Mouse (Mus musculus) intestine, embryonic 15.5 days (tissue): ENCODE measurements at regions not wholly inside any gene's neighbourhood (a gene's known extent, or its start where the extent isn't known, plus 50 kb on each side); places are given as distances from the start of the nearest gene placed in this dataset.
A peak's percentile ranks its signal among the peaks of the same experiment; 100 is the strongest.

Experiments
- ATAC-seq: fragments of 200-750 bp; cut with Nextera tagmentation; 2 replicates; pipeline ENCODE4 v1.8.0; 2017; ENCODE audit warnings: moderate TSS enrichment, moderate library complexity
- H3K27ac ChIP-seq: fragments of 300-500 bp; sonication (generic); 2 replicates; pipeline ENCODE4 v1.5.1; 2015; ENCODE audit warnings: mild to moderate bottlenecking, inconsistent platforms
- H3K27me3 ChIP-seq: fragments of 300-500 bp; sonication (generic); replicated peaks from 2 replicates; pipeline ENCODE4 v1.6.1; 2015; ENCODE audit warnings: inconsistent platforms
- H3K36me3 ChIP-seq: fragments of 300-500 bp; sonication (generic); 2 replicates; pipeline ENCODE4 v1.6.1; 2015; ENCODE audit warnings: inconsistent platforms
- H3K4me1 ChIP-seq: fragments of 300-500 bp; sonication (generic); replicated peaks from 2 replicates; pipeline ENCODE4 v1.6.1; 2015; ENCODE audit warnings: inconsistent platforms
- H3K4me2 ChIP-seq: fragments of 300-500 bp; sonication (generic); replicated peaks from 2 replicates; pipeline ENCODE4 v1.6.1; 2015; ENCODE audit warnings: mild to moderate bottlenecking, inconsistent platforms
- H3K4me3 ChIP-seq: fragments of 300-500 bp; sonication (generic); replicated peaks from 2 replicates; pipeline ENCODE4 v1.5.1; 2015; ENCODE audit warnings: inconsistent platforms
- H3K9ac ChIP-seq: fragments of 300-500 bp; sonication (generic); 2 replicates; pipeline ENCODE4 v1.6.1; 2015; ENCODE audit warnings: inconsistent platforms
- H3K9me3 ChIP-seq: fragments of 300-500 bp; sonication (generic); 2 replicates; pipeline ENCODE4 v1.6.1; 2016; ENCODE audit warnings: inconsistent platforms
- WGBS: fragments of 180-500 bp; shearing (Covaris S2); methylation state at CpG from one replicate; pipeline ENCODE4 v1.1.7; 2015; 5-methylcytosine and 5-hydroxymethylcytosine counted together

- no peak for ATAC-seq
- Histone ChIP-seq H3K27me3 (no peaks in the 10 kb centered on the region), H3K4me2 (no peak overlapping the region), H3K9me3 (no peaks in the 10 kb centered on the region), H3K4me3 (no peak overlapping the region), H3K9ac (no peak overlapping the region), H3K36me3 (no peaks in the 10 kb centered on the region), H3K27ac (peak overlapping the region; percentile 45), H3K4me1 (peaks cover 48% of the 10 kb centered on the region)
- 68% methylated on average over 4 of the region's 4 CpGs for WGBS
Observed at GRCm38 (mm10) chr17:84031833-84032232, 155.9 kb downstream of the Zfp36l2 start.

GRCm38 (mm10) chr17:84031381-84031780, 156.4 kb downstream of the Zfp36l2 start:
- no peaks in the 10 kb centered on the region for H3K36me3 ChIP-seq
- peaks cover 49% of the 10 kb centered on the region for H3K4me1 ChIP-seq
- H3K27ac ChIP-seq: peak overlapping the region; percentile 45
- no peak overlapping the region for H3K4me3 ChIP-seq
- H3K4me2 ChIP-seq: no peak overlapping the region
- 53% methylated on average over 6 of the region's 6 CpGs for WGBS
- H3K27me3 ChIP-seq: no peaks in the 10 kb centered on the region
- no peak for ATAC-seq
- no peak overlapping the region for H3K9ac ChIP-seq
- H3K9me3 ChIP-seq: no peaks in the 10 kb centered on the region

- no peak overlapping the region for H3K4me2 ChIP-seq
- 0 out of 2 replicates have a peak overlapping the region, but pooled peaks have one; percentile 45 for H3K27ac ChIP-seq
- no peaks in the 10 kb centered on the region for H3K36me3 ChIP-seq
- ATAC-seq: no peak
- H3K9me3 ChIP-seq: no peaks in the 10 kb centered on the region
- 90% methylated on average over 5 of the region's 5 CpGs for WGBS
- H3K4me3 ChIP-seq: no peak overlapping the region
- H3K4me1 ChIP-seq: peaks cover 55% of the 10 kb centered on the region
- no peak overlapping the region for H3K9ac ChIP-seq
- no peaks in the 10 kb centered on the region for H3K27me3 ChIP-seq
Observed at GRCm38 (mm10) chr17:84030699-84031098, 157.0 kb downstream of the Zfp36l2 start.

- no peaks in the 10 kb centered on the region for H3K27me3 ChIP-seq
- ATAC-seq: peak; percentile 69
- H3K4me3 ChIP-seq: no peak overlapping the region
- H3K4me1 ChIP-seq: peaks cover 48% of the 10 kb centered on the region
- peak overlapping the region; percentile 75 for H3K27ac ChIP-seq
- 19% methylated on average over 27 of the region's 27 CpGs for WGBS
- H3K9ac ChIP-seq: no peak overlapping the region
- H3K4me2 ChIP-seq: peak overlapping the region; percentile 57
- no peaks in the 10 kb centered on the region for H3K9me3 ChIP-seq
- no peaks in the 10 kb centered on the region for H3K36me3 ChIP-seq
Observed at GRCm38 (mm10) chr17:84028157-84028970, 159.4 kb downstream of the Zfp36l2 start.

- no peaks in the 10 kb centered on the region for H3K36me3 ChIP-seq
- no peak overlapping the region for H3K9ac ChIP-seq
- ATAC-seq: no peak
- H3K27ac ChIP-seq: peak overlapping the region; percentile 75
- WGBS: 61% methylated on average over 9 of the region's 9 CpGs
- no peak overlapping the region for H3K4me3 ChIP-seq
- peaks cover 38% of the 10 kb centered on the region for H3K4me1 ChIP-seq
- 0 out of 2 replicates have a peak overlapping the region, but pooled peaks have one; percentile 42 for H3K4me2 ChIP-seq
- H3K9me3 ChIP-seq: no peaks in the 10 kb centered on the region
- no peaks in the 10 kb centered on the region for H3K27me3 ChIP-seq
Observed at GRCm38 (mm10) chr17:84027275-84027674, 160.5 kb downstream of the Zfp36l2 start.

GRCm38 (mm10) chr17:84026110-84026509, 161.6 kb downstream of the Zfp36l2 start:
- Histone ChIP-seq H3K36me3 (no peaks in the 10 kb centered on the region), H3K9ac (no peak overlapping the region), H3K4me3 (no peak overlapping the region), H3K4me1 (peaks cover 38% of the 10 kb centered on the region), H3K27me3 (no peaks in the 10 kb centered on the region), H3K27ac (peak overlapping the region; percentile 75), H3K9me3 (no peaks in the 10 kb centered on the region), H3K4me2 (peak overlapping the region; percentile 42)
- ATAC-seq: peak; percentile 90
- 22% methylated on average over 8 of the region's 9 CpGs for WGBS

GRCm38 (mm10) chr17:84022358-84022757, 165.4 kb downstream of the Zfp36l2 start:
- H3K9me3 ChIP-seq: no peaks in the 10 kb centered on the region
- H3K4me2 ChIP-seq: no peak overlapping the region
- peaks cover 16% of the 10 kb centered on the region; the same call in 1 of the 2 replicates for H3K4me1 ChIP-seq
- no peaks in the 10 kb centered on the region for H3K27me3 ChIP-seq
- H3K36me3 ChIP-seq: no peaks in the 10 kb centered on the region
- 82% methylated on average over 7 of the region's 7 CpGs for WGBS
- no peak for ATAC-seq
- H3K4me3 ChIP-seq: no peak overlapping the region
- H3K27ac ChIP-seq: no peak overlapping the region
- H3K9ac ChIP-seq: no peak overlapping the region

- Histone ChIP-seq H3K27ac (no peak overlapping the region), H3K9me3 (no peaks in the 10 kb centered on the region), H3K36me3 (no peaks in the 10 kb centered on the region), H3K4me3 (no peak overlapping the region), H3K4me1 (peaks cover 11% of the 10 kb centered on the region), H3K4me2 (no peak overlapping the region), H3K27me3 (no peaks in the 10 kb centered on the region), H3K9ac (no peak overlapping the region)
- ATAC-seq: no peak
- WGBS: 59% methylated on average over 1 of the region's 1 CpGs
Observed at GRCm38 (mm10) chr17:84018817-84019216, 168.9 kb downstream of the Zfp36l2 start.

GRCm38 (mm10) chr17:84017891-84018290, 169.9 kb downstream of the Zfp36l2 start:
- Histone ChIP-seq H3K9me3 (no peaks in the 10 kb centered on the region), H3K4me2 (no peak overlapping the region), H3K27ac (no peak overlapping the region), H3K36me3 (no peaks in the 10 kb centered on the region), H3K4me1 (peaks cover 11% of the 10 kb centered on the region), H3K27me3 (no peaks in the 10 kb centered on the region), H3K9ac (no peak overlapping the region), H3K4me3 (no peak overlapping the region)
- ATAC-seq: no peak
- 85% methylated on average over 4 of the region's 4 CpGs for WGBS

- Histone ChIP-seq H3K27me3 (no peaks in the 10 kb centered on the region), H3K4me2 (no peak overlapping the region), H3K9me3 (no peaks in the 10 kb centered on the region), H3K4me3 (no peak overlapping the region), H3K4me1 (peaks cover 23% of the 10 kb centered on the region), H3K9ac (no peak overlapping the region), H3K36me3 (no peaks in the 10 kb centered on the region), H3K27ac (0 out of 2 replicates have a peak overlapping the region, but pooled peaks have one; percentile 62)
- WGBS: 55% methylated on average over 12 of the region's 12 CpGs
- peak; percentile 87 for ATAC-seq
Observed at GRCm38 (mm10) chr17:84014287-84015039, 166.7 kb upstream of the Haao start.

GRCm38 (mm10) chr17:84010492-84011060, 162.8 kb upstream of the Haao start:
- H3K4me1 ChIP-seq: peaks cover 38% of the 10 kb centered on the region
- H3K9me3 ChIP-seq: no peaks in the 10 kb centered on the region
- H3K27me3 ChIP-seq: no peaks in the 10 kb centered on the region
- H3K36me3 ChIP-seq: no peaks in the 10 kb centered on the region
- no peak overlapping the region for H3K9ac ChIP-seq
- 74% methylated on average over 3 of the region's 3 CpGs for WGBS
- no peak for ATAC-seq
- H3K27ac ChIP-seq: no peak overlapping the region
- H3K4me3 ChIP-seq: no peak overlapping the region
- no peak overlapping the region for H3K4me2 ChIP-seq

GRCm38 (mm10) chr17:84009966-84010365, 162.2 kb upstream of the Haao start:
- Histone ChIP-seq H3K4me3 (no peak overlapping the region), H3K4me1 (peaks cover 38% of the 10 kb centered on the region), H3K9ac (no peak overlapping the region), H3K36me3 (no peaks in the 10 kb centered on the region), H3K9me3 (no peaks in the 10 kb centered on the region), H3K4me2 (no peak overlapping the region), H3K27me3 (no peaks in the 10 kb centered on the region), H3K27ac (no peak overlapping the region)
- WGBS: 71% methylated on average over 7 of the region's 7 CpGs
- ATAC-seq: no peak
